In the genomic region with DNA sequence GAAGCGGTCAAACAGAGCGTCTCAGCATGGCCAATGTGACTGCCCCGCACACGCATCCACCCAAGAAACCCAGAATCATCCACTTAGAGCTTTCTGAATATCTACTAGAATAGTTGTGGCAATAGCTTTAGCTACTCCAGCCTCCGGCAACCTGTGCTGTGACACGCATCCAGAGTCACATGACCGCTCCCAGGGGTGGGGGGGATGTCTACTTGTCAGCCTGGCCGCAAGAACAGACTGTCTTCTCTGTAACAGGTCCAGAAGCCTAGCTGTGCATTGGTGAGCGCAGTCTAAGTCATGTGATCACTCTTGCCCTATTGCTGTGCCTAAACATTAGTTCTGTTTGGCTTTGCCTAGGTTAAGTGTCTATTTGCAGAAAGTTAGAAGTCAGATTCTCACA, we compare ENCODE assay signal across 23 mouse cellular contexts.
"Had no signal": no experiment of that assay in that cellular context is flagged by ENCODE, and none has a peak within 500 bp of the region (broad histone marks: within the 10 kb centered on the region; RNA-seq: fewer than 3 reads in every experiment).

No protein-coding gene starts in this region.

- H3K9ac ChIP-seq: embryonic facial prominence, embryonic 12.5 days; embryonic facial prominence, embryonic 13.5 days; embryonic facial prominence, embryonic 15.5 days; forebrain, embryonic 12.5 days; forebrain, embryonic 13.5 days; forebrain, embryonic 15.5 days; forebrain, postnatal 0 days had no signal

- H3K9me3 ChIP-seq: embryonic facial prominence, embryonic 10.5 days; embryonic facial prominence, embryonic 12.5 days; embryonic facial prominence, embryonic 13.5 days; embryonic facial prominence, embryonic 15.5 days; forebrain, embryonic 10.5 days; forebrain, embryonic 12.5 days; forebrain, embryonic 13.5 days; forebrain, embryonic 15.5 days had no signal

- H3K27me3 ChIP-seq: embryonic facial prominence, embryonic 12.5 days; embryonic facial prominence, embryonic 13.5 days; embryonic facial prominence, embryonic 15.5 days; forebrain, embryonic 12.5 days; forebrain, embryonic 13.5 days; forebrain, embryonic 15.5 days had no signal

- H3K4me3 ChIP-seq: embryonic facial prominence, embryonic 10.5 days; embryonic facial prominence, embryonic 12.5 days; embryonic facial prominence, embryonic 13.5 days; embryonic facial prominence, embryonic 15.5 days; erythroblast, embryonic 14.5 days; forebrain, embryonic 10.5 days; forebrain, embryonic 12.5 days; forebrain, embryonic 13.5 days; forebrain, embryonic 15.5 days; gastrocnemius, adult 2 months; heart, adult 2 months had no signal

- H3K36me3 ChIP-seq: embryonic facial prominence, embryonic 10.5 days; embryonic facial prominence, embryonic 12.5 days; embryonic facial prominence, embryonic 13.5 days; embryonic facial prominence, embryonic 15.5 days; forebrain, embryonic 10.5 days; forebrain, embryonic 12.5 days; forebrain, embryonic 15.5 days had no signal

- H3K4me2 ChIP-seq: embryonic facial prominence, embryonic 12.5 days; embryonic facial prominence, embryonic 13.5 days; embryonic facial prominence, embryonic 15.5 days; forebrain, embryonic 12.5 days; forebrain, embryonic 13.5 days; forebrain, embryonic 15.5 days had no signal

- H3K27ac ChIP-seq: embryonic facial prominence, embryonic 10.5 days; embryonic facial prominence, embryonic 12.5 days; embryonic facial prominence, embryonic 13.5 days; embryonic facial prominence, embryonic 15.5 days; forebrain, embryonic 10.5 days; forebrain, embryonic 12.5 days; forebrain, embryonic 13.5 days; forebrain, embryonic 15.5 days; gastrocnemius, adult 2 months; heart, adult 2 months had no signal

- DNase-seq: cerebellum, adult 9-10 months; cerebellum, adult 9-11 months; cerebellum, postnatal 25 days; cerebellum, postnatal 36 days; embryo, embryonic 11 days; forebrain, postnatal 0 days; gastrocnemius, adult 2 months; gastrocnemius, postnatal 10 days; gastrocnemius, postnatal 14 days; gastrocnemius, postnatal 25 days; gastrocnemius, postnatal 36 days; heart, adult 11 months; heart, adult 18-20 months; heart, adult 2 months had no signal
